7 mouse cellular contexts compared by ENCODE assay signal in the genomic region with DNA sequence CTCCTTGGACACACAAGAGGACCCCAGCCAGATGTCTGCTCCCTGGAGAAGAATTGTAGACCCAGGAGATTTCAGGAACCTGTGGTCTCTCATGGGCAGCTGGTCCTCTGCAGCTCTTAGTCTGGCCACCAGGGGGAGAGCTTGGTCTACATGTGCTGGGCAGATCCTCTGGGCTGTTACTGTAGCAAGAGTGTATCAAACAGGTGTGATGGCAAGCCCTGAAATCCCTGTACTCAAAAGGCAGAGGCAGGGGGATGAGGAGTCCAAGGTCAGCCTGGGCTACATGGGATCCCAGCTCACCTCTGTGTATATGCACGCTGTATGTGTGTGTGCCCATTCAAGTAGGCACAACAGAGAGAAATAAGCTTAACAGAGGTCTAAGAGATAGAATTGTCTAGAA. TPM values are rescaled to one million over a fixed set of nuclear protein-coding genes. Genes with fewer than 3 reads are reported as not detected.
DNase-seq lines count a peak whose midpoint lies in the region; ATAC-seq and TF ChIP-seq lines count a peak whose summit lies in the region.

No protein-coding gene starts in this region.

- WGBS in intestine, embryonic 14.5 days: 68% methylated on average over 1 of the region's 1 CpGs
- 74% methylated on average over 1 of the region's 1 CpGs for WGBS in midbrain, embryonic 14.5 days
- WGBS in spleen, adult 2 months: 94% methylated on average over 1 of the region's 1 CpGs

- H3K4me2 ChIP-seq in intestine, embryonic 14.5 days (ENCODE audit: low read length): no peak overlapping the region
- H3K4me2 ChIP-seq in midbrain, embryonic 14.5 days (ENCODE audit: low read length): no peak overlapping the region

- TF ChIP-seq CTCF in spleen, adult 2 months (IDR thresholded peaks at IDR 0.05; ENCODE audit: extremely low read depth, insufficient read depth, insufficient read length, insufficient replicate concordance): peak; percentile 76; the same call in 1 of the 2 replicates

- H3K27me3 ChIP-seq in intestine, embryonic 14.5 days (replicated peaks; ENCODE audit: control insufficient read depth, insufficient read depth, low read length): no peaks in the 10 kb centered on the region
- no peaks in the 10 kb centered on the region for H3K27me3 ChIP-seq in midbrain, embryonic 14.5 days (ENCODE audit: control insufficient read depth, insufficient read depth, low read length)
- no peaks in the 10 kb centered on the region for H3K27me3 ChIP-seq in spleen, adult 2 months (ENCODE audit: control insufficient read depth, insufficient read depth, low read length)

- H3K36me3 ChIP-seq in intestine, embryonic 14.5 days (ENCODE audit: control insufficient read depth, insufficient read depth, low read length): no peaks in the 10 kb centered on the region
- no peaks in the 10 kb centered on the region for H3K36me3 ChIP-seq in midbrain, embryonic 14.5 days (ENCODE audit: control insufficient read depth, insufficient read depth, low read length)
- H3K36me3 ChIP-seq in spleen, adult 2 months (ENCODE audit: control insufficient read depth, insufficient read depth, low read length): no peaks in the 10 kb centered on the region

- ATAC-seq in intestine, embryonic 14.5 days (replicated peaks; ENCODE audit: low FRiP score, low TSS enrichment, low read depth): no peak; the same call in 1 of the 2 replicates
- peak; percentile 48; the same call in 1 of the 2 replicates for ATAC-seq in midbrain, embryonic 14.5 days (ENCODE audit: low FRiP score, low TSS enrichment)

- no peak overlapping the region for H3K27ac ChIP-seq in intestine, embryonic 14.5 days (ENCODE audit: low read depth)
- H3K27ac ChIP-seq in midbrain, embryonic 14.5 days (replicated peaks; ENCODE audit: low read depth, low read length): no peak overlapping the region
- H3K27ac ChIP-seq in spleen, adult 2 months (ENCODE audit: insufficient read depth, low read length): no peak overlapping the region

- no peak overlapping the region for H3K4me3 ChIP-seq in intestine, embryonic 14.5 days (ENCODE audit: low read depth, low read length)
- H3K4me3 ChIP-seq in midbrain, embryonic 14.5 days (replicated peaks; ENCODE audit: low read depth, low read length): no peak overlapping the region
- H3K4me3 ChIP-seq in spleen, adult 2 months (ENCODE audit: extremely low read depth, insufficient read depth, insufficient read length): no peak overlapping the region

- no peaks in the 10 kb centered on the region for H3K9me3 ChIP-seq in intestine, embryonic 14.5 days (ENCODE audit: control insufficient read depth, low read length)
- H3K9me3 ChIP-seq in midbrain, embryonic 14.5 days (ENCODE audit: control insufficient read depth, low read length): no peaks in the 10 kb centered on the region

- peak; percentile 83 to 95 for DNase-seq in adrenal gland, adult (ENCODE audit: inconsistent age in 2 of 2, low spot score in 1 of 2)
- peak; percentile 79 to 85 for DNase-seq in cerebellum, postnatal 36 days
- peak; percentile 84 for DNase-seq in gastrocnemius, postnatal 10 days
- DNase-seq in intestine, embryonic 14.5 days (ENCODE audit: low spot score): peak; percentile 94
- DNase-seq in left cerebral cortex, adult 9 months (ENCODE audit: low spot score in 2 of 2): peak; percentile 46 to 91
- DNase-seq in midbrain, embryonic 14.5 days: peak; percentile 88
- peak in 1 of 2 experiments; percentile 37 for DNase-seq in spleen, adult 2 months (ENCODE audit: low read depth in 1 of 2, low spot score in 2 of 2)

- no peak overlapping the region for H3K9ac ChIP-seq in intestine, embryonic 14.5 days (ENCODE audit: low read length)
- H3K9ac ChIP-seq in midbrain, embryonic 14.5 days (replicated peaks; ENCODE audit: low read length): no peak overlapping the region

- H3K4me1 ChIP-seq in intestine, embryonic 14.5 days (replicated peaks; ENCODE audit: control insufficient read depth, insufficient read depth, low read length): peaks cover 42% of the 10 kb centered on the region
- no peaks in the 10 kb centered on the region for H3K4me1 ChIP-seq in midbrain, embryonic 14.5 days (ENCODE audit: control insufficient read depth, insufficient read depth, low read length)
- no peaks in the 10 kb centered on the region for H3K4me1 ChIP-seq in spleen, adult 2 months (ENCODE audit: control insufficient read depth, insufficient read depth, insufficient read length)

- no peak for TF ChIP-seq POLR2A in spleen, adult 2 months (IDR thresholded peaks at IDR 0.05; ENCODE audit: low read depth, low read length)

RNA-seq across cellular contexts. Expression of a gene that starts 59.0 kb away (rescaled TPM):
- total RNA-seq in gastrocnemius, postnatal 10 days (2021): 100 to 1,000 TPM; 340 to 382 TPM
- polyA plus RNA-seq in intestine, embryonic 14.5 days (2014; fragmentation: Nextera tagmentation; extraction: Ambion mirVana): 52.9 and 58.4 TPM in 2 replicates
- polyA plus RNA-seq in midbrain, embryonic 14.5 days (2014; fragmentation: Nextera tagmentation; extraction: Ambion mirVana): 15.0 and 40.7 TPM in 2 replicates
- polyA plus RNA-seq in spleen, adult 2 months (2012; rRNA removed): 36.0 and 40.8 TPM in 2 replicates

RNA-seq across cellular contexts. Expression of a gene that starts 59.1 kb away (rescaled TPM):
- total RNA-seq in gastrocnemius, postnatal 10 days (2021): 100 to 1,000 TPM; 741 to 775 TPM
- polyA plus RNA-seq in intestine, embryonic 14.5 days (2014; fragmentation: Nextera tagmentation; extraction: Ambion mirVana): 228 TPM in 2 replicates
- polyA plus RNA-seq in midbrain, embryonic 14.5 days (2014; fragmentation: Nextera tagmentation; extraction: Ambion mirVana): 38.1 and 123 TPM in 2 replicates
- 111 and 123 TPM in 2 replicates for polyA plus RNA-seq in spleen, adult 2 months (2012; rRNA removed)
